Mouse (Mus musculus): ENCODE results near the gene 2310011J03Rik.
"Not testable (repeated sequence)": the region's sequence is repeated elsewhere in the genome, so short reads cannot be mapped to it uniquely, and the experiment has no call there.

Gene 2310011J03Rik

DNA sequence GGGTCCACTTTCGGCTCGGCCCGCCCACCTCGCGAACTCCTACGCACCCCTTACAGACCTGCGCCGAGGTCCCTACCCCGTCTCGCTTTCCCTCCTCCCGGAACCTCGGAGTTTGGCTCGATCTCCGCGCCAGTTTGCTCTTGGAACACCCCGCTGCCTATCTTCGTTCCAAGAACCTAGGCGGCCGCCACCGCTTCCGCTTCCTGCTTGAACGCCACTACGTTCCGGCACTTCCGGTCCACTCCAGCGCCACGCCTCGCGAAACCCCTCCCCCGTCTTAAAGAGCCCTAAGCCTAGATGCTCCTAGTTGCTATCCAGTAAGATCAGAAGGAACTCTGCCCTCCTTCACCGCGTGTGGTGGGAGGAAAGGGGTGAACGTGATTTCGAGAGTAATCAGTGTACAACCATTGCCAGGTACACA is at the start of gene 2310011J03Rik:
TSS of gene 2310011J03Rik (minus strand) at position 198 of the 421 bp plus-strand sequence.
- in situ Hi-C loops (cut with MseI, MboI), result no loop called here

DNA sequence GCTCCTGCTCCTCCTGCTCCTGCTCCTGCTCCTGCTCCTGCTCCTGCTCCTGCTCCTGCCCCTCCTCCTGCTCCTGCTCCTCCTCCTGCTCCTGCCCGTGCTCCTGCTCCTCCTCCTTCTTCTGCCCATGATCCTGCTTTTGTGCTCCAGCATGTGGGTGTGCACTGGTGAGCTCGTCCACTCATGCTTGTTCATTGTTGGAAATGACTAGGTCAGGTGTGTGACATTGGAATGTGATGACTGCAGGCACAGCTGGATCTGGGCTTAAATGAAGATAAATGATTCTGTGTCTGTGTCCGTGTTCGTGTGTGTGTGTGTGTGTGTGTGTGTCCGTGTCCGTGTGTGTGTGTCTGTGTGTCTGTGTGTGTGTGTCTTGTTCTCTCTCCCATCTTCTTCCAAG is 48.1 kb upstream of the 2310011J03Rik start:
- in situ Hi-C loops (cut with MseI, MboI), result no loop called here

DNA sequence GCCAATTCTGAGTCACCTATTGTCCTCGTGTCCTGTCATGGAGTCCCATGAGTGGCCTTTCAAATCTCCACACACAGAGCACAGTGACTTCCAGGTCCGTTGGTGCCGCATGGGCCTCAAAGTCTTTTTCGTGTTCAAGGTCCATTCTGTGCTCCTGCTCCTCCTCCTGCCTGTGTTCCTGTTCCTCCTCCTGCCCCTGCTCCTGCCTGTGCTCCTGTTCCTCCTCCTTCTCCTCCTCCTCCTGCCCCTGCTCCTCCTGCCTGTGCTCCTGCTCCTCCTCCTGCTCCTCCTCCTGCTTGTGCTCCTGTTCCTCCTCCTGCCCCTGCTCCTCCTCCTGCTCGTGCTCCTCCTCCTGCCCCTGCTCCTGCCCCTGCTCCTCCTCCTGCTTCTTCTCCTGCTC is 47.6 kb upstream of the 2310011J03Rik start:
- in situ Hi-C loops (cut with MseI, MboI), result no loop called here

DNA sequence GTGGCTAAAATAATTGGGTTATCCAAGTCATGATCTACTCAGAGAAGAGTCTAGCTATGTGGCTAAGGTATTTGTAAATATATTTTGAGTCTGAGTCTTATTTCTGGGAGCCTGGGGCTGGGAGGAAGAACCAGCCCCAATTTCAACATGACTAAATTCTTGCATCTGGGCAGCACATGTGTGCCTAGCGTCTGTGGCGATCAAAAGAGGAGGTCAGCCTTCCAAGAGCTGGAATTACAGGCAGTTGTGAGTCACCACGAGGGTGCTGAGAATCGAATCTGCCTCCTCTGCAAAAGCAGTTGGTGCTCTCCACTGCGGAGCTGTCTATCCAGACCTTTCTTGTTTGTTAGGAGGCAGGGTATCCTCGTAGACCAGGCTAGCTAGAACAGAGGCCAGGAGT is 45.4 kb upstream of the 2310011J03Rik start:
- in situ Hi-C loops (cut with MseI, MboI), result no loop called here

DNA sequence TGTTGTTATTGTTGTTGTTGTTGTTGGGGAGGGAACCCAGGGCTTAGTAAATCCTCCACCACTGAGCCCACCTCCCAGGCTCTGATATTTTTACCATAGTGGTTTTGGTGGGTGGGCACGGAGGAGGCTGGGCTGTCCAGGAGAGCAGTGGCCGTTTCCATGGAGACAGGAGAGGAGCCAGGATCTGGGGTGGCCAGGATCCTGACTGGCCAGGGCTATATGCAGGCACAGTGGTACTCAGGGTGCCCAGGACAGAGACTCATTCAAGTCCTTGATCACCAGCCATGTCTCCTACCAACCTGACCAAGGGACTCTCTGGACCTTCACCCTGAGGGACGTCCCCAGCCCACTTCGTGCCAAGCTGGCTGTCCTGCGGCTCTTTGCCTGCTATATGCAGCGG is 43.4 kb upstream of the 2310011J03Rik start:
- in situ Hi-C loops (cut with MseI, MboI), result no loop called here

DNA sequence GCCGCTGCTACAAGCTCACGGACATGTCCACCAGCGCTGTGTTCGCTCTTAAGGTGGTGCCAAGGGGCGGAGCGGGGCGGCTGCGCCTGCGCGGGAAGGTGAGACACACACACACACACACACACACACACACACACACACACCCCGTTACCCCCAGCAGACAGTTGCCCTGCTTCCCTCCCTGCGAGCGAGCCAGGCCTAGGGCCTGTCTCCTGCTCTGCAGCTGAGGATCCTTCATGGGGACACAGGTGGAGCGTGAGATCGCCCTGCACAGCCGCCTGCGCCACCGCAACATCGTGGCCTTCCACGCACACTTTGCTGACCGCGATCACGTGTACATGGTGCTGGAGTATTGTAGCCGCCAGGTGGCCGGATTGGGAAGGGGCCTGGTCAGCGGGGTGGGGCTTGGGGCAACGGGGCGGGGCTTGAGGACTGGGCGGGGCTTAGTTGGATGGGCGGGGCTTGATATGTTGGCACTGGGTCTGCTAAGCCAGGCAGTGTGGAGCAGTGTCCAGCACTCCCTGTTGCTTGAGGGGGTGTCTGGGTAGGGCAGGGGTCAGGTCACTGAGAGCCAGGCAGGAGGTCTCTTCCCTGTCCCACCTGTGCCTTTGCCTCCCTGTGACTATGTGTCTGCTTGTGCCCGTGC is 37.8 kb upstream of the 2310011J03Rik start:
- in situ Hi-C loops (cut with MseI, MboI), result no loop called here

DNA sequence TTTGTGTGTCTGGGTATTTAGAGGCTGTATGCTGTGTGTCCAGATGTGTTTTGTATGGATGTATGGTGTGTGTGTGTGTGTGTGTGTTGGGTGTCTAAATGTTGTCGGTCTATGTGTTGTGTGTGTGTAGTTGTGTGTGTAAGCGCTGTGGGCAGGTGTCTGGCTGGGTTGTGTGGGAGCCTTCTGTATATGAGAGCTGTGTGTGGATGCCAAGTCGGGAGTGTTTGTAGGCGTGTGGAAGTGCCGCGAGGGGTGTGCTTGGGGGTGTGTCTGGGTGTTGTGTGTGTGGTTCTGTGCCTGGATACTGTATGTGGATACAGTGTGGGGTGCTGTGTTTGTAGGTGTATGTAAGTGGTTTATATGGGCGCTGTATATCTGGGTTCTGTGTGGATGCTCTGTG is 37.0 kb upstream of the 2310011J03Rik start:
- in situ Hi-C loops (cut with MseI, MboI), result no loop called here

DNA sequence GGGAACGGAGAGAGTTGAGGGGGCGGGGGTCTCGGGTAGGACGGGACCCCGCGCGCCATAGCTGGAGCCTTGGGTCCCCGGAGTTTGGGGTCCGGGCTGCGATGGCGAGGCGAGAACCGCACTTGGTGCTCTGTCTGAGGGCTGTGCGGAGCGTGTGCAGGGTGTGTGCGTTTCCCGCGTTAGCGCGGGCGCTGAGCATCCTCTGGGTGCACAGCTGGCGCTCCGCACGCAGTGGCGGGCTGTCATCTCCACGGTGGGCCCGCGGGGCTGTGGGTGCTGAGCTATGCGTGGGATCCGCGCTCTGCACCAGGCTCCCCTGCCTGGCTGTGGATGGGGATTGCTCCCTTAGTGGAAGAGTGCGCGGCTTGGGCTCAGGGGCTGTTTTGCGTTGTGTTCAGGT is 36.4 kb upstream of the 2310011J03Rik start:
- in situ Hi-C loops (cut with MseI, MboI), result no loop called here

DNA sequence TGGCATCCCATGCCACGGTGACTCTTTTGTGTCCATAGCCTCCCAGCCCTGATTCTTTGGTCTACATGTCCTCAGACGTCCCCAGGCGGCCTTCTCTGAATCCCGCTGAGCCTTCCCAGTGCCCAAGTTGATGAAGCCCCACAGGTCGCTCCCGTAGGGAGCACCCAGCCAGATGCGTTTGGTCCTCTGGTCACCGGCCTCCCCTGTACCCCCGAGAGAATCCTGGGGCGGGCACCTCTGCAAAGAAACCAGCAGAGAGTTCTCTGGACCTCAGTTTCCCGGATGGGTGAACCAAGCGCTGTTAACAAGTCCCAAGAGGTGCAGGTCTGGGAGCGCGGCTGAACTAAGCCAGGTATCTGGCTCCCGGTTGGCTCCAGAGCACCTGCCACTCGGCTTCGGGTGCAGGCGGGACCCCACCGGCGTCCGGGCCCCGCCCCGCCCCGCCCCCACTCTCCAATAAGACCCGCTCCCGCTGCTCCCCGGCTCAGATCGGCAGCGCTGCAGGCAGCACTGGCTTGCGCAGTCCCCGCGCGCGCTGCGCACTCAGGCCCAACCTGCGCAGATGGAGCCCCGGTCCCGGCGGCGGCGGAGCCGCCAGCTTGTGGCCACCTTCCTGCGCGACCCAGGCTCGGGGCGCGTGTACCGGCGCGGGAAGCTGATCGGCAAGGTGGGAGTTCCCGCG is 35.8 kb upstream of the 2310011J03Rik start, which contains the start of gene Plk5:
TSS of gene Plk5 (plus strand) at position 459 of the 682 bp plus-strand sequence.
- in situ Hi-C loops (cut with MseI, MboI), result no loop called here

DNA sequence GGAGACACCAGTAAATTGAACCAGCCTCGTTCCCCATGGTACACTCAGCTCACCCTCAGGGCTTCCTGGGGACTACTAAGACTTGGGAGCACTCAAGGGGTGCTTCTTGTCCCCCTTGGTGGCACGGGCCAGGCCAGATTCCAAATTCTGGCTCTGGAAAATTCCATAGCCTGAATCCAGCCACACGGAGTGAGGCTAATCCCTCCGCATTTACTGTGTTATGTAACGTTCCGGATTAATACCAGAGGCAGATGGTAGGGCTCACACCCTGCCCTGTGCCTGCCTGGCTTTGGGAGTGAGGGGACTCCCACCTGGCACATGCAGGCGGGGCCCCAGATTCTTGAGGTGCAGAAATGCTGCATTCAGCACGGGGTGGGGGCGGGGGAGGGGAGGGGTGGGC is 35.1 kb upstream of the 2310011J03Rik start:
- in situ Hi-C loops (cut with MseI, MboI), result no loop called here

DNA sequence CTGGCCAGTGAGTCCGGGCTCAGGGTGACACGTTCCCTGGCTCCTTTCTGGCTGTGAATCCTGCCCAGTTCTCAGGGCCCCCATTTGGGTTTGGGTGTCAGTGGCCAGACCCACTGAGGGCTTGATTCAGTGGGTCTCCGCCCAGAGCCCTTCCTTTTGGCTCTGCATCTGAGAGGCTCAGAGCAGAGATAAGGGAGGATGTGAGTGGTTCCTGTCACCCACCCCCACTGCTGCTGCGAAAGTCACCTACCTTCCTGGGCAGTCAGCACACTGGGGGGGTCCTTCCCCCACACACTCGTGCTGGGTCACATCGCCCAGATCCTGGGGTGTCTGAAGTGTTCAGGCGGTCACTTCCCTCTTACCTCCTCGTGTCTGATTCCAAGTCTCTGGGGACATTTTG is 32.4 kb upstream of the 2310011J03Rik start:
- in situ Hi-C loops (cut with MseI, MboI), result no loop called here

DNA sequence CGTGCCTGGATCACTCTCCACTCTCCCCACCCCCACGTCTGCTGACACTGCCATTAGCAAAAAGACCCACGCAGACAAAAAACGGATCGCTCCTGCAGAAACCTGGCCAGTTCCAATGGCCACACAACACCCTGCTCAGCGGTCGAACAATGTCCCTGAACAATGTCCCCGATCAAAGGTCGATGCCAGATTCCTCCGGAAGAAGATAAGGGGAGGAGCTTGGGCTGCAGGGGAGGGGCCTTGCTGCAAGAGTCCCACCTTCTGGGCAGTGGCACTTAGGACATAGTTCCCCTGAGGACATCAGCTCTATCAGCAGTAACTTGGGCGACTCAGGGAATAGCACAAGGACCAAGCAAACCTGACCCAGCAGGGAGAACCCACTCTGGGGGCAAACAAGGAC is 31.6 kb upstream of the 2310011J03Rik start:
- in situ Hi-C loops (cut with MseI, MboI), result no loop called here

DNA sequence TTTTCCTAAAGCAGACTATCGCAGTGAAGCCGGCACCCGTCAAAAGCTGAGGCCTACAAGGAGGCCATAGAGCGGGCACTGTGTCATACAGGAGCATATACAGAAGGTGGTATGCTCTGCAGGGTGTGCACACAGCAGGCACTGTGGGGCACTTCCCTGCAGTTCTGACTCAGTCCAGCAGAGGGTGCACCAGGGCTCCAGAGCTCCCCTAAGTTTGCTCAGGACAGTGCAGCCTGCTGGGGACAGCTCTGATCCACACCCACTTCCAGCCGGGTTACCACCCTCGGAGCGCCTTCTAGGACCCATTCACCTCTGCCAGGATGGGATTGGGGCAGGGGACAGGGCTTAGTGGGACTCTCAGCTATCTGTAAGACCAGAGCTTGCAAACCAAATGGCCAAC is 30.0 kb upstream of the 2310011J03Rik start:
- in situ Hi-C loops (cut with MseI, MboI), result no loop called here

DNA sequence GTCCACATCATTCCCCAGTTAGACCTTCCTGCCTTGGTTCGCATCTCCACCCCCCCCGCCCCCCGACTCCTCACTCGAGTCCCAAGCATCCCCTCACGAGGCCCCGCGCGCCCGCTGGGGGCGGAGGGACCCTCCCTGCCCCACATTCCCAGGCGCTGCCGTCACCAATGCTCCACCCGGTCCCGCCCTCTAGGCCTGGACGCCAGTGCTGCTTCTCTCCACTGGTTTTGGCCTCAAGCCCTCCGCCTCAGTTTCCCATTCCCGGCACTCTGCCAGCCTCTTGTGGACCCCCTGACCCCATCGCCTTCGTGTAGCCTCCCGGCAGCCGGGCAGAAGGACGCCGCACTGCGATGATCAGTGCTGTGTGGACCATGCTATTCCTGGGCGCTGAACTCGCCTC is 28.6 kb upstream of the 2310011J03Rik start:
- in situ Hi-C loops (cut with MseI, MboI), result no loop called here

DNA sequence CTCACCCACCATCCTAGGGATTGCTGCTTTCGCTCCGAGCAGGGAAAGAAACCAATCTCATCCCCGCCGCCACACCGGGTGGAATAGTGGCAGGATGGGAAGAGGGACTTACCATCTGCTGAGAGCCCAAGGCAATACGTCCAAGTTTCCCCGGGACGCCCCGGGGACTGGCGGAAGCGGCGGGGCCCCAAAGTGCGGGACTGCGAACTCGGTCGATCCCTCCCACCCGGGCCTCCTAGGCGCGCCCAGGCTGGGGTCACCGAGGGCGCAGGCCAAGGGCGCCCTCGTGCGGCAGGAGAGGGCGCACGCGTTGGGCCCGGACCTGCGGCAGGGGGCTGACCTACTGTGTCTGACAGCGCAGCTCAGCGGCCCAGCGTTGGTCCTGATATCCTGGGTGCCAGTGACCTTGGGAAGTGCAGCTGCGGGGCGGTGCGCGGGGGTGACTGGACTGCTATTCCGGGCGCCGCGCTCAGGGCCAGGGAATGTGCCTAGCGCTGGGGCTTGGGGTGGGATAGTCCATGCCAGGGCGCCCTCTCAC is 28.0 kb upstream of the 2310011J03Rik start, which contains the start of gene Adamtsl5:
TSS of gene Adamtsl5 (minus strand) at position 169 of the 538 bp plus-strand sequence.
- in situ Hi-C loops (cut with MseI, MboI), result no loop called here

DNA sequence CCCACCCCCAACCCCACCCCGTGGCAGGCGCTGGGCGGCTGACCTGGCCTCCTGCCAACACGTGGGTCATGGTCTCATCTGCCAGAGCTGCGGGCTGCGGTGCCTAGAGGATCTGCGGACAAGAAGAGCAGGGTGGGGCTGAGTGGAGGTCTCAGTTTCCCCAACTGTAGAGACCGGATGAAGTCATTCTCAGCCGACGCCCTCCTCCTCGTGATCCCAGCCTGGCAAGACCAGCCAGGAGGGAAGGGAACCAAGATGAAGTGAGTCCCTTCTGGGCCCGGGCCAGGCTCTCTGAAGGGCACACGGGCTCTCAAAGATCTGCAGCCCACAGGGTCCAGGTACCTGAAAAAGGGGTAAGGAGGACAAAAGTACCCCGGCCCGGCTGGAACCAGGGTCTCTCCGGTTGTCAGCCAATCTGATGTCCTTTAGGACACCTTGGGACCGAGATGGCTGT is 27.2 kb upstream of the 2310011J03Rik start:
- in situ Hi-C loops (cut with MseI, MboI), result no loop called here

DNA sequence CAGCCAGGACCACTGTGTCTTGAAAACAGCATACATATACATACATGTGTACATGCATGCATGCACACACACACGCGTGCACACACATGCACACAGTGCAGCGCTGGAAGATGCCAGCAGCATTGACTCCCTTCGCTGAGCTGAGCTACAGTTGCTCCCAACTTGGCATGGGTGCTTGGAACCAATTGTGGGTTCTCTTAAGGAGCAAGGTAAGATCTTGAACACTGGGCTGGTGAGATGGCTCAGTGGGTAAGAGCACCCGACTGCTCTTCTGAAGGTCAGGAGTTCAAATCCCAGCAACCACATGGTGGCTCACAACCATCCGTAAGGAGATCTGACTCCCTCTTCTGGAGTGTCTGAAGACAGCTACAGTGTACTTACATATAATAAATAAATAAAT is 25.6 kb upstream of the 2310011J03Rik start:
- in situ Hi-C loops (cut with MseI, MboI), result not testable (repeated sequence)

DNA sequence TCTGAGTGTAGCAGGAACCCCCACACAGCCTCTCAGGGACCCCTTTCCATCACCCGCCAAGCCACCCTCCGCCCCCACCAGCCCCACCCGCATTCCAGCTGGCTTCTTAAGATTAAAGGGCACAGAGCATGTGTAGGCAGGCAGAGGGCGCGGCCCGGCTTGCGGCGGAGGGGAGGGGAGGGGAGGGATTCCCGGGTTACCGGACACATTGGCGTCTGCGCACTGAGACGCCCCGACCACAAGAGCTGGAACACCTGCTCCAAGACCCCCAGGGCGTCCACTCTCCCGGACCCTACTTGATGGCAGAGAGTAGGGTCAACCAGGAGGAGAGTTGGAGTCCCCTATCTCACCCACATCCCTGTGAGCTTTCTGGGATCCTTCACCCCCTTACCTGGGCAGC is 24.8 kb upstream of the 2310011J03Rik start:
- in situ Hi-C loops (cut with MseI, MboI), result no loop called here

DNA sequence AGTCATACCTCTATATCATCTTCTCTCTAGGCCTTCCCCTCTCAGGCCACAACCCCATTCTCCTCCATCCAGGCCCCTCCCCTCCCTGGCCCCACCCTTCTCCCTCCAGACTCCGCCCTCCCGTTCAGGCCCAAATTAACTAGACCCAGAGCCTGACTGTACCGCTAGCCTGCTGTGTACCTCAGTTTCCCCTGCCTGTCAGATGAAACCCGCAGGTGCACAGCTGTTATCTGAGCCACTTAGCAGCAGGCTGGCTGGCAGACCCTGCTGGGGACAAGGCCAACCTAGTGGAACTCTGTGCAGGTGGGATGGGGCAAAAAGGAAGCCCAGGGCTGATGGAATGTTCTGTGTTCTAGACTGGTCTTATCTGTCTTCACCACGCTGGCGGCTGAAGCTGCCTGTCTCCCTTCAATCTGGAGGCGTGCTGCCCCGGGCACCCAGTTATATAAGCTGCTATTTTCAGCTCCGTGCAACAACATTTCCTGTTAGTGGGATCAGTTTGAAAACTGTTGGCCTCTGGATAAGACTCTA is 23.9 kb upstream of the 2310011J03Rik start:
- in situ Hi-C loops (cut with MseI, MboI), result no loop called here

DNA sequence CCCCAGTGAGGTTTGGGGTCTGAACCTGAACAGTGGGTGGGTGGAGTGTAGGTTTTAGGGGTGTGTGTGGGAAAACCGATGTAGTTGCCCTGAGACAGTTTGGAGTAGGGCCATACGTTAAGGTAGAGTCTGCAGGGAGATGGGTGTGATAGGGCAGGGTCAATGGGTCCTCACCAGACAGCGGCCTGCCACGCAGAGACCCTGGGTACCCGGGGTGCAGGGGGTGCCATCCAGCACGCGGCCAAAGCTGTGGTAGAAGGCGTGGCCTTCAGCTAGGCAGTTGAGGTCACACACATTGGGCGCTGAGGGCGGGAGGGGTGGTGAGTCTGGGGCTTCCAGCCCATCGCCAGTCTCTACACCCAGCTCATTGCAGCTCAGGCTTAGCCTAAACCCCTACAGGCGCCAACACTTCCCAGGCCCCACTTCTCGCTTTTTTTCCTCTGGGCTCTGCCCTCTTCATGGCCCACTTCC is 23.1 kb upstream of the 2310011J03Rik start:
- in situ Hi-C loops (cut with MseI, MboI), result no loop called here

DNA sequence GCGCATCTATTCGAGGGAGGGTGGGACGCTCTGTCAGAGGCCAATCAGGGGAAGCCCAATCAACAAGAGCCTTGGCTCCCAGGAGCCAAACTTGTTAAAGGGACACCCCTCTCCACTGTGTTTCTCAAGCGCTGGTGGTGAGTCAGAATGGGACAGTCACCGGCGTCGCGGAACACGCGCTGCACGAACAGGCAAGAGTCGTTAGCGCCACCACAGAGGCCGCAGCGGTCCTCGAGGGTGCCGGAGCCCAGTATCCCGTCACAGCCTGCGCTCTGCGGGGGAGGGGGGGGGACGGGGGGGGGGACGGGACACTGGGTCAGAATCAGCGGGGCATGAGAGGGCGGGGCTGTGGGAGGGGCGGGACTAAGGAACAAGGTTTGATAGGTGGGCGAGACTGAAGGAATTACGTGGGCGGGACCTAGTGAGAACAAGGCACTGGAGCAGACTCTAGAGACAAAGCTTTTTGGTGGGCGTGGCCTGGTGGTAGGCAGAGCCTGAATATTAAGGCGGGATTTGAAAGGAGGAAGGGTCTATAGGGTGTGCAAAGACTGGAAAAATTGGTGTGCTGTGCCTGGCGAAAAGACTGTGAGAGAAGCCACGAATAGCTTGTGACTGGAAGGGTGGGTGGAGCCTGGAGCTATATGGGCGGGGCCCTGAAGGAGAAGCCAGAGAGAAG is 22.6 kb upstream of the 2310011J03Rik start:
- in situ Hi-C loops (cut with MseI, MboI), result no loop called here

DNA sequence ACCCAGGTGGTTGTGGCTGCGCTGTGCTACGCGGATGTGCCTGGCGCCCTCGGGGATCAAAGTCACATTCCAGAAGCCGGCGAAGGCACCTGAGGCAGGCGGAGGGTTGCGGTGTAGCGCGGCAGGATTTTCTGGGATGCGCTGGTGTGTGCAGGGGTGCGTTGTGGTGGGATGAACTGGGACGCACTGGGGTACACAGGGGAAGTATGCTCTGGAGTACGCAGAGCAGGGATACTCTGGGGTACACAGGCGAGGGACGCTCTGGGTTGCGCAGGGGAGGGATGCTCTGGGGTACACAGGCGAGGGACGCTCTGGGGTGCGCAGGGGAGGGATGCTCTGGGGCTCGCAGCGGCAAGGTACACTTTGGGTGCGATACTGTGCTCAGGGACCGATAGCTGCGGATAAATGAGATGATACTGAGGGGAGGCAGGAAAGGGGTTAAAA is 22.0 kb upstream of the 2310011J03Rik start:
- in situ Hi-C loops (cut with MseI, MboI), result no loop called here

Data from mouse trophoblast stem cell (cell line).